Mouse (Mus musculus): ENCODE results near the gene Gm37240.

DNA sequence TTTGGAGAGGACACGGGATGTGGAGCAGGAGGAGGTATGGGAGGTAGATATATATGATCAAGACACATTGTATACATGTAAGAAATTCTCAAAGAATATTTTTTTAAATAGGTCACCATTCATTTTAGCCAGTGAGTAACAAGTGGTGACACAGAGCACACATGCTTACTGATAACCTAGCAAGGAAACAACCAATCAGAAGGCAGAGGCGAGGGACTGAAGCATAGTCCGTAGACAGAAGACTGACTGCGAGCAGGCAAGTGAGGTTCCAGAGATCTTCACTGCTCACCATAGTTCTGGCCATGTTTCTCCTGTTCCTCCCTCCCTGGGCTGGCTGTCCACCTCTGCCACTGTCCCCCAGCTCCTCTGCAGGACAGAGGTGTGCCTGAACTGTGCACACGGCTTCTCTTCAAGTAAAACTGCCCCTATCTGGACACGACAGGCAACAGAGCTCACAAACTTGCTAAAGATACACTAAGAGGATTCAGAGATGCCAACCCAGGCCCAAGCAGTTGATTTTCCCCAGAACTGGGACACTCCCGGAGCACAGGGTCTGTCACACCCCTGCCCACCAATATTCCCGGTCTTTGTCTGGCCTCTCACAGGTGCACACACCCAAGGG, 207.9 kb downstream of the Gm37240 start:
- no peak for TF ChIP-seq CTCF (IDR thresholded peaks at IDR 0.05; ENCODE audit: low read depth, low read length)
- TF ChIP-seq EP300 (IDR thresholded peaks at IDR 0.05; ENCODE audit: insufficient read depth, low read depth, low read length), result no peak
- TF ChIP-seq POLR2A (IDR thresholded peaks at IDR 0.05; ENCODE audit: insufficient read depth, low read length), result no peak

Measured in ES-Bruce4 (cell line).